Mouse (Mus musculus) stomach, postnatal 0 days (tissue): ENCODE data around the gene Kcnh2.

Experiments
- CTCF ChIP-seq: IDR thresholded peaks from 2 replicates; pipeline ENCODE4 v1.5.1; 2016; ENCODE audit warnings: antibody characterized with exemption, low read depth, mild to moderate bottlenecking, moderate library complexity
- EP300 ChIP-seq: optimal IDR thresholded peaks from 2 replicates; pipeline ENCODE3; 2016; ENCODE audit warnings: antibody characterized with exemption

DNA sequence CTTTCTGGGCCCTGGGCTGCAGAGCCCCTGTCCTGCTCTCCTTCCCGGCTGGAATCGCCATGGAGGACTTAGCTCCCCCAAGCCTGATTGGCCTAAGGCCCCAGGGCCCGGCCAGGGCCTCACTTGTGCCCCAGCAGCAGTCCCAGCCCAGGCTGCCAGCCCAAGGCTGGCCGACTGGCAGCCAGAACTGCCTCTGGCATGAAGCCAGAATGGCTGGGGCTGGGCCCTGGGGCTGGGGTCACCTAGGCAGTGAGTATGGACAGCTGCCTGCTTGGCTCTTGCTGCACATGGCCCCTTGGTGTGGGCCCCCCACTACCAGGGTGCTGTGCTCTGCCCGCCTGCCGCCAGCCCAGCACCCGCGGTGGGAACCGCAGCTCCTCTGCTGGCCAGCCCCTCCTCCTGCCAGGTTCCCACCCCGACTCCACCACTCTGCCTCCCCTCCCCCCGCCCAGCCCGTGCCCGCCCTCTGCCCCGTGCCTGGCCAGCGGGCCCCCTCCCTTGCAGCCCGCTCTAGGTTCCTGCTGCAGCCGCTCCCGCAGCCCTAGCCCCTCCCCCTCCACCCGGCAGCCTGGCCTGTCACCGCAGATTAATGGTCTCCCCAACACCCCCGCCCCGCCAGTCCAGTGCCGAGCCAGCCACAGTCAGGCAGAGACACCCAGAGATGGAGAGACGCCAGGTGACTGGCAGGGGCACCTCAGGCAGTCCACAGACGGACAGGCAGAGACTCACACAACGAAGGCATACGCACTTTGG lies 22.0 kb downstream of the Kcnh2 start:
- peak; percentile 1; the same call in 1 of the 2 replicates for TF ChIP-seq CTCF
- no peak for TF ChIP-seq EP300
